Mouse (Mus musculus): ENCODE measurements at regions not wholly inside any gene's neighbourhood (a gene's known extent, or its start where the extent isn't known, plus 50 kb on each side); places are given as distances from the start of the nearest gene placed in this dataset.

- TF ChIP-seq CTCF (IDR thresholded peaks at IDR 0.05; ENCODE audit: extremely low read depth, insufficient read depth, low read length), result no peak
- TF ChIP-seq POLR2A (IDR thresholded peaks at IDR 0.05; ENCODE audit: extremely low read depth, insufficient read depth, low read length), result no peak
Observed at GRCm38 (mm10) chr2:19085105-19085504, 87.0 kb downstream of the 4930426L09Rik start.

Measured in cortical plate, adult 2 months (tissue).